Mouse (Mus musculus) brain, embryonic 14.5 days (tissue): ENCODE results near the gene Oaz1.

Experiments
- CTCF ChIP-seq: fragments of 200-500 bp; IDR thresholded peaks from 2 replicates; pipeline ENCODE4 v1.5.1; 2012; ENCODE audit warnings: inconsistent platforms, mild to moderate bottlenecking, moderate library complexity, borderline replicate concordance; ENCODE audit not compliant: insufficient read depth, insufficient read length; ENCODE audit errors: extremely low read depth
- POLR2A ChIP-seq: fragments of 200-500 bp; IDR thresholded peaks from 2 replicates; pipeline ENCODE4 v1.6.1; 2012; ENCODE audit warnings: mild to moderate bottlenecking, inconsistent platforms, borderline replicate concordance; ENCODE audit not compliant: poor library complexity, insufficient read depth, insufficient read length, severe bottlenecking; ENCODE audit errors: extremely low read depth

- TF ChIP-seq CTCF (no peak), POLR2A (no peak)
Observed at GRCm38 (mm10) chr10:80791476-80792174, 34.8 kb upstream of the Oaz1 start.
